Comparison of ENCODE assay signal across 15 mouse cellular contexts in the genomic region with DNA sequence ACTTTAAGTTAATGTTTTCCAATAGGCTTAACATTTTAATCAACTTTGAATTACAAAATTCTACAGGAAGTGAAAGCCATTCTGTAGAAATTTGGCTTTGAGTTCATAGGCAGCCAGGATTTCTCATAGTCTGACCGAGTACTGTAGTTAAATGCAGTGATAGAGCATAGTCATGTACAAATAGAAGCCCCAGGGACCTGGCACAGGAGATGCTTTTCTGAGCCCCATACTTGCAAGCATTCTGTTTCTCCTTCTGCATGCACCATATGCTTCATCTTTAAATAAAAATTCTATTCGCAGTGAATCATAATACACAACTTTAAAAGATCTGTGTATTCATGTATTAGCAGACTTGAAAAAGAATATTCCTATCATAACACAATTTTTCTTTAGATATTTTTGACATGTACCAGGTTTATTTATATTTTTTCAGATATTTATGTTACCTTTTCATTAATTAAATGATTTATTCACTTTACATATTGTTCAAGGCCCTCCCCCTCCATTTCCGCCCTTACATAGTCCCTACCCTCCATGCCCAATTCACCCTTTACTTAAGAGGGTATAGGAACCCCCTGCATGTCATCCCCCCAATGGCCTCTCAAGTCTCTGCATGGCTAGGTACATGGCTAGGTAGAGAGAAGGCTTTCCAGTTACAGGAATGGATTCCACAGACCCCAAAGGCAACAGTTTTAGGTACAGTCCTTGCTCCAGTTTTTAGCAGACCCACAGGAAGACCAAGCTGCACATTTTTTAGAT.
DNase-seq lines count a peak whose midpoint lies in the region; ATAC-seq and TF ChIP-seq lines count a peak whose summit lies in the region.
"Had no signal": no experiment of that assay in that cellular context is flagged by ENCODE, and none has a peak within 500 bp of the region (broad histone marks: within the 10 kb centered on the region; RNA-seq: fewer than 3 reads in every experiment).

No protein-coding gene starts in this region.

- H3K4me2 ChIP-seq in forebrain, postnatal 0 days (ENCODE audit: low read depth): no peak overlapping the region
- no peak overlapping the region for H3K4me2 ChIP-seq in midbrain, embryonic 13.5 days (replicated peaks)
- H3K4me2 ChIP-seq: heart, embryonic 11.5 days; hindbrain, embryonic 12.5 days had no signal

- H3K27me3 ChIP-seq in forebrain, postnatal 0 days (ENCODE audit: insufficient read depth, low read length): no peaks in the 10 kb centered on the region
- no peaks in the 10 kb centered on the region for H3K27me3 ChIP-seq in midbrain, embryonic 13.5 days
- H3K27me3 ChIP-seq: hindbrain, embryonic 12.5 days; megakaryocyte, embryonic 14.5 days had no signal

- no peaks in the 10 kb centered on the region for H3K9me3 ChIP-seq in forebrain, postnatal 0 days (ENCODE audit: low read length)
- H3K9me3 ChIP-seq in midbrain, embryonic 13.5 days: no peaks in the 10 kb centered on the region
- H3K9me3 ChIP-seq: hindbrain, embryonic 12.5 days had no signal

- intact Hi-C loops in left cerebral cortex, postnatal 14 days (cut with DNase I): loop anchor here (10.0 kb wide), 1 partner anchor 557 kb away; no protein-coding TSS in a partner anchor

- no peak overlapping the region for H3K27ac ChIP-seq in forebrain, postnatal 0 days (ENCODE audit: low read depth, low read length)
- no peak overlapping the region for H3K27ac ChIP-seq in midbrain, embryonic 13.5 days
- H3K27ac ChIP-seq: hindbrain, embryonic 12.5 days had no signal

- H3K4me3 ChIP-seq in forebrain, postnatal 0 days (ENCODE audit: low read depth, low read length): no peak overlapping the region
- H3K4me3 ChIP-seq in midbrain, embryonic 13.5 days (replicated peaks): no peak overlapping the region
- H3K4me3 ChIP-seq: hindbrain, embryonic 12.5 days; megakaryocyte, embryonic 14.5 days had no signal

- no peak for TF ChIP-seq CTCF in forebrain, postnatal 0 days (IDR thresholded peaks at IDR 0.05; ENCODE audit: low read depth)

- H3K36me3 ChIP-seq in forebrain, postnatal 0 days (ENCODE audit: insufficient read depth): no peaks in the 10 kb centered on the region
- H3K36me3 ChIP-seq in midbrain, embryonic 13.5 days: no peaks in the 10 kb centered on the region
- H3K36me3 ChIP-seq: hindbrain, embryonic 12.5 days had no signal

- DNase-seq in layer of hippocampus, adult 11-12 months (ENCODE audit: low spot score): peak; percentile 51
- no peak for DNase-seq in layer of hippocampus, postnatal 25 days (ENCODE audit: extremely low spot score in 1 of 2, low spot score in 1 of 2)
- peak; percentile 76 for DNase-seq in forebrain, postnatal 0 days
- DNase-seq in left cerebral cortex, postnatal 14 days (ENCODE audit: low spot score in 2 of 2): peak; percentile 11 to 46
- DNase-seq in heart, adult 8-10 months (ENCODE audit: low spot score): no peak
- DNase-seq in ovary, postnatal 10 days (ENCODE audit: low spot score): no peak
- DNase-seq: adrenal gland, adult 8-10 months; embryo, embryonic 11 days; kidney, adult 8-10 months; liver, postnatal 0 days had no signal

- WGBS in forebrain, postnatal 0 days: 75% methylated on average over 3 of the region's 3 CpGs
- WGBS in midbrain, embryonic 13.5 days: 97% methylated on average over 3 of the region's 3 CpGs

- H3K4me1 ChIP-seq in forebrain, postnatal 0 days (ENCODE audit: insufficient read depth): no peaks in the 10 kb centered on the region
- no peaks in the 10 kb centered on the region for H3K4me1 ChIP-seq in midbrain, embryonic 13.5 days (replicated peaks)
- H3K4me1 ChIP-seq: hindbrain, embryonic 12.5 days; megakaryocyte, embryonic 14.5 days had no signal

- no peak overlapping the region for H3K9ac ChIP-seq in forebrain, postnatal 0 days
- H3K9ac ChIP-seq in midbrain, embryonic 13.5 days (replicated peaks): no peak overlapping the region
- H3K9ac ChIP-seq: hindbrain, embryonic 12.5 days; liver, postnatal 0 days had no signal

- ATAC-seq in forebrain, postnatal 0 days: peak; percentile 96
- ATAC-seq in megakaryocyte, adult 5-6 weeks (ENCODE audit: poor library complexity, severe bottlenecking): no peak
- no peak for ATAC-seq in midbrain, embryonic 13.5 days
- ATAC-seq: liver, postnatal 0 days had no signal

Comparison
In these comparisons a context has a peak if more than half of its experiments do, and no peak if none do; other contexts are left out.
1. DNase-seq: peak in layer of hippocampus, adult 11-12 months (single experiment), forebrain, postnatal 0 days (single experiment) and left cerebral cortex, postnatal 14 days (2 of 2); none in layer of hippocampus, postnatal 25 days (0 of 2), heart, adult 8-10 months (single experiment) and ovary, postnatal 10 days (single experiment).